In genomic region chr1:171470371-171470871, GRCm38 (mm10) we compare ENCODE assay signal across 9 mouse cellular contexts. TPM values are rescaled to one million over a fixed set of nuclear protein-coding genes. Genes with fewer than 3 reads are reported as not detected.
DNase-seq lines count a peak whose midpoint lies in the region; ATAC-seq and TF ChIP-seq lines count a peak whose summit lies in the region.
"Had no signal": no experiment of that assay in that cellular context is flagged by ENCODE, and none has a peak within 500 bp of the region (broad histone marks: within the 10 kb centered on the region; RNA-seq: fewer than 3 reads in every experiment).

No protein-coding gene starts in this region.

- H3K27ac ChIP-seq in liver, embryonic 14.5 days: no peak overlapping the region
- H3K27ac ChIP-seq: midbrain, embryonic 12.5 days had no signal

- intact Hi-C loops in gastrocnemius, postnatal 14 days (cut with DNase I; ENCODE audit: low total_unique reads): no loop called here

- no peak overlapping the region for H3K4me2 ChIP-seq in liver, embryonic 14.5 days (ENCODE audit: low read depth)
- H3K4me2 ChIP-seq: midbrain, embryonic 12.5 days had no signal

- ATAC-seq in cerebellum, adult (ENCODE audit: insufficient number of reproducible peaks, low FRiP score, low TSS enrichment): no peak
- ATAC-seq in liver, embryonic 14.5 days (ENCODE audit: insufficient read depth): no peak

- no peaks in the 10 kb centered on the region for H3K4me1 ChIP-seq in liver, embryonic 14.5 days (replicated peaks; ENCODE audit: control insufficient read depth in 2 of 2, insufficient read depth in 2 of 2, low read length in 1 of 2)
- H3K4me1 ChIP-seq: midbrain, embryonic 12.5 days had no signal

- TF ChIP-seq EP300 in liver, embryonic 14.5 days (IDR thresholded peaks at IDR 0.05; ENCODE audit: low read depth): no peak

- TF ChIP-seq CTCF in liver, embryonic 14.5 days (IDR thresholded peaks at IDR 0.05; ENCODE audit: low read depth): peak; percentile 84

- H3K4me3 ChIP-seq in liver, embryonic 14.5 days (ENCODE audit: insufficient read depth in 1 of 2, low read depth in 2 of 2, low read length in 2 of 2): no peak overlapping the region
- H3K4me3 ChIP-seq: midbrain, embryonic 12.5 days had no signal

- WGBS in liver, embryonic 14.5 days (ENCODE audit: insufficient replicate concordance): 19% methylated on average over 7 of the region's 7 CpGs

- H3K9me3 ChIP-seq in liver, embryonic 14.5 days (ENCODE audit: control insufficient read depth, low read length): no peaks in the 10 kb centered on the region
- H3K9me3 ChIP-seq: midbrain, embryonic 12.5 days had no signal

- H3K36me3 ChIP-seq in liver, embryonic 14.5 days (replicated peaks; ENCODE audit: control insufficient read depth, insufficient read depth, low read depth): no peaks in the 10 kb centered on the region
- H3K36me3 ChIP-seq: midbrain, embryonic 12.5 days had no signal

- no peaks in the 10 kb centered on the region for H3K27me3 ChIP-seq in liver, embryonic 14.5 days (ENCODE audit: control insufficient read depth, insufficient read depth, low read length)
- H3K27me3 ChIP-seq: midbrain, embryonic 12.5 days had no signal

- peak; percentile 34 for DNase-seq in cerebellum, adult 11 months
- peak; percentile 74 for DNase-seq in ES-CJ7 (ENCODE audit: low read depth, low spot score)
- DNase-seq in cerebellum, adult 18-20 months: peak; percentile 49 to 68
- peak; percentile 29 for DNase-seq in gastrocnemius, postnatal 14 days
- DNase-seq in kidney, adult 8-10 months: peak; percentile 49 to 69
- DNase-seq in liver, embryonic 14.5 days (ENCODE audit: low read depth in 3 of 3, low spot score in 3 of 3): peak; percentile 31 to 40 (median 35)
- peak; percentile 32 to 62 for DNase-seq in right cerebral cortex, postnatal 10 days (ENCODE audit: low spot score in 2 of 2)

- H3K9ac ChIP-seq in liver, embryonic 14.5 days (replicated peaks): no peak overlapping the region
- H3K9ac ChIP-seq: midbrain, embryonic 12.5 days had no signal

RNA-seq across cellular contexts. Expression of gene Alyref2, which starts 32.9 kb away (rescaled TPM):
- total RNA-seq in gastrocnemius, postnatal 14 days (2021): 1 to 10 TPM; 2.1 to 2.5 TPM
- 1.7 and 2.5 TPM in 2 replicates for polyA plus RNA-seq in liver, embryonic 14.5 days (2012; rRNA removed)
- 2.4 and 2.9 TPM in 2 replicates for polyA plus RNA-seq in liver, embryonic 14.5 days (2014; fragmentation: Nextera tagmentation; extraction: Ambion mirVana)

RNA-seq across cellular contexts. Expression of gene F11r, which starts 33.1 kb away (rescaled TPM):
- 10 to 100 TPM; 10.8 to 12.6 TPM for total RNA-seq in gastrocnemius, postnatal 14 days (2021)
- polyA plus RNA-seq in liver, embryonic 14.5 days (2012; rRNA removed): 11.9 TPM in 2 replicates
- 13.6 and 14.0 TPM in 2 replicates for polyA plus RNA-seq in liver, embryonic 14.5 days (2014; fragmentation: Nextera tagmentation; extraction: Ambion mirVana)

RNA-seq across cellular contexts. Expression of gene Tstd1, which starts 51.7 kb away (rescaled TPM):
- total RNA-seq in gastrocnemius, postnatal 14 days (2021): under 1 TPM; 0.78 to 0.98 TPM
- polyA plus RNA-seq in liver, embryonic 14.5 days (2012; rRNA removed): 0.60 and 0.90 TPM in 2 replicates
- 0.19 and 0.75 TPM in 2 replicates for polyA plus RNA-seq in liver, embryonic 14.5 days (2014; fragmentation: Nextera tagmentation; extraction: Ambion mirVana)

RNA-seq across cellular contexts. Expression of gene Usf1, which starts 59.3 kb away (rescaled TPM):
- total RNA-seq in gastrocnemius, postnatal 14 days (2021): 10 to 100 TPM; 25.8 to 27.0 TPM
- polyA plus RNA-seq in liver, embryonic 14.5 days (2012; rRNA removed): 13.4 and 16.9 TPM in 2 replicates
- polyA plus RNA-seq in liver, embryonic 14.5 days (2014; fragmentation: Nextera tagmentation; extraction: Ambion mirVana): 15.0 and 18.9 TPM in 2 replicates
